Mouse (Mus musculus): ENCODE data around the gene Olfr976.

DNA sequence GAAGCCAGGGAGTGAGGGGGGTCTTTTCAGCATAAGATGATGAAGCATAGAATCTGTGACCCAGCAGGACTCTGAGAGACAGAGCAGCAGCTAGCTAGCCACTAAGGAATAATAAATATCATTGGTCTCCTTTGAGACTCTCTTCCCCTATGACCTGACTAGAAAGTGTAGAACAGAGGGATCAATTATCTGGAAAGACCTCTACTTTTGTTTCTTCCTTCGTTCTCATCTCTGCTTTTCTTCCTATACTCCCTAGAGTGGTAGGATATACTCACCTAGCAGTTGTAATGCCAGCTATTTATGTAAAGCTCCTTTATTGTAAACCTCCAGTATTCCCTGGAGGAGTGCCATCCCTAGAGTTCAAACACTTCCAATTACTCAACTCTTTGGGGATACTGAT lies 9.0 kb downstream of the Olfr976 start, which contains the start of gene Olfr975:
- TF ChIP-seq CTCF (IDR thresholded peaks at IDR 0.05; ENCODE audit: insufficient read depth, low read length) (no peak), POLR2A (IDR thresholded peaks at IDR 0.05; ENCODE audit: borderline replicate concordance, extremely low read depth, low read depth, low read length) (no peak)

Measured in lung, adult 2 months (tissue).